Mouse (Mus musculus) limb, embryonic 14.5 days (tissue): ENCODE measurements around the gene Ppard. TPM values are rescaled to one million over a fixed set of nuclear protein-coding genes. Genes with fewer than 3 reads are reported as not detected.
A peak's percentile ranks its signal among the peaks of the same experiment; 100 is the strongest.

ENCODE experiments used
- ATAC-seq: fragments of 200-750 bp; cut with Nextera tagmentation; 2 replicates; pipeline ENCODE4 v1.8.0; 2017; ENCODE audit warnings: low read depth, moderate number of reproducible peaks, moderate TSS enrichment; ENCODE audit not compliant: low FRiP score
- DNase-seq: peaks from one replicate; pipeline ENCODE4 v3.0.0-alpha.2; 2015; ENCODE audit warnings: low spot score
- H3K27ac ChIP-seq: fragments of 300-500 bp; sonication (generic); replicated peaks from 2 replicates; pipeline ENCODE4 v1.5.1; 2014; ENCODE audit warnings: low read depth, mild to moderate bottlenecking, low read length, moderate library complexity, mixed read lengths
- H3K27me3 ChIP-seq: fragments of 300-500 bp; sonication (generic); 2 replicates; pipeline ENCODE4 v1.6.1; 2014; ENCODE audit warnings: low read length, mixed read lengths; ENCODE audit not compliant: control insufficient read depth, insufficient read depth
- H3K36me3 ChIP-seq: fragments of 300-500 bp; sonication (generic); 2 replicates; pipeline ENCODE4 v1.6.1; 2014; ENCODE audit warnings: mild to moderate bottlenecking, low read length, moderate library complexity, mixed read lengths; ENCODE audit not compliant: control insufficient read depth, insufficient read depth
- H3K4me1 ChIP-seq: fragments of 300-500 bp; sonication (generic); 2 replicates; pipeline ENCODE4 v1.6.1; 2014; ENCODE audit warnings: antibody characterized with exemption, low read length, mixed read lengths; ENCODE audit not compliant: control insufficient read depth, insufficient read depth
- H3K4me2 ChIP-seq: fragments of 300-500 bp; sonication (generic); replicated peaks from 2 replicates; pipeline ENCODE4 v1.6.1; 2014; ENCODE audit warnings: low read depth, mild to moderate bottlenecking, low read length, moderate library complexity; ENCODE audit not compliant: severe bottlenecking
- H3K4me3 ChIP-seq: fragments of 300-500 bp; sonication (generic); replicated peaks from 2 replicates; pipeline ENCODE4 v1.5.1; 2014; ENCODE audit warnings: low read length
- H3K9ac ChIP-seq: fragments of 300-500 bp; sonication (generic); 2 replicates; pipeline ENCODE4 v1.6.1; 2014; ENCODE audit warnings: mild to moderate bottlenecking, low read depth, low read length, moderate library complexity; ENCODE audit not compliant: severe bottlenecking
- H3K9me3 ChIP-seq: fragments of 300-500 bp; sonication (generic); 2 replicates; pipeline ENCODE4 v1.6.1; 2016; ENCODE audit warnings: low read length; ENCODE audit not compliant: control insufficient read depth
- POLR2A ChIP-seq: fragments of 200-500 bp; IDR thresholded peaks from 2 replicates; pipeline ENCODE4 v1.8.0; 2012; ENCODE audit warnings: inconsistent platforms, mild to moderate bottlenecking, moderate library complexity, borderline replicate concordance; ENCODE audit not compliant: insufficient read depth, insufficient read length; ENCODE audit errors: extremely low read depth
- WGBS: fragments of 180-500 bp; shearing (Covaris S2); extraction: QIAGEN DNeasy Blood & Tissue Kit; methylation state at CpG from one replicate; pipeline ENCODE4 v1.1.7; 2014; 5-methylcytosine and 5-hydroxymethylcytosine counted together
- polyA plus RNA-seq, 2 experiments: library from polyadenylated mRNA; depleted of rRNA in 1 of 2; stranded (reverse) in 1 of 2; unstranded in 1 of 2; fragments of >200 nt; fragmentation: Nextera tagmentation in 1 of 2; extraction: Ambion mirVana in 1 of 2; gene quantifications; 2 replicates each; pipeline versions ENCODE4 v1.2.1 to v1.2.3; 2012 to 2014

Ppard gene
- polyA plus RNA-seq, 2 experiments: 3.7 to 29.2 TPM

GRCm38 (mm10) chr17:28299669-28300320, 67.3 kb downstream of the Ppard start:
- no peak for ATAC-seq
- TF ChIP-seq POLR2A: no peak
- H3K4me1 ChIP-seq: peaks cover 3% of the 10 kb centered on the region; the same call in 1 of the 2 replicates
- no peak overlapping the region for H3K4me3 ChIP-seq
- 32% methylated on average over 10 of the region's 11 CpGs for WGBS
- H3K9me3 ChIP-seq: no peaks in the 10 kb centered on the region
- no peak overlapping the region for H3K27ac ChIP-seq
- H3K27me3 ChIP-seq: no peaks in the 10 kb centered on the region
- peak overlapping the region; percentile 36; the same call in 1 of the 2 replicates for H3K9ac ChIP-seq
- H3K36me3 ChIP-seq: peaks cover 34% of the 10 kb centered on the region
- no peak overlapping the region for H3K4me2 ChIP-seq
- DNase-seq: no peak

DNA sequence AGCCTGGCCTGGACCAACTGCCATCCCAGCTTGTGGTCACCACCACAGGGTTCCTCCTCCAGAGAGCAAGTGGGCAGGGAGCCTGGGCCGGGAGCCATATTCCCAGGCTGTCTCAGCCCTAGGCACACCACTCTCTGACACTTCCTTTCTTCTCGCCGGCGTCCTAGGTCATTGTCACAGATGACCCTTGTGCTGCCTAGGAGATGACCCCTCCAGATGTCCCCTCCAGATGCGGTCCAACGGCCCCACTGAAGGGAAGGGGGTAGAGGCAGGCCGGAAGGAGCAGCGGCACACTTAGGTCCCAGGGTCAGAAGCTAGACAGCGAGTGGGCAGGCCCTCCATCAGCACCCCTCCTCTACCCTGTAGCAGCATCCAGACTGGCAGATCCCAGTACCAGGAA, 67.8 kb downstream of the Ppard start:
- H3K4me2 ChIP-seq: no peak overlapping the region
- no peak for TF ChIP-seq POLR2A
- H3K4me1 ChIP-seq: no peaks in the 10 kb centered on the region
- DNase-seq (no peak), ATAC-seq (no peak)
- peaks cover 34% of the 10 kb centered on the region for H3K36me3 ChIP-seq
- H3K4me3 ChIP-seq: no peak overlapping the region
- no peaks in the 10 kb centered on the region for H3K9me3 ChIP-seq
- WGBS: 50% methylated on average over 9 of the region's 9 CpGs
- H3K9ac ChIP-seq: peak overlapping the region; percentile 36; the same call in 1 of the 2 replicates
- 0 out of 2 replicates have a peak overlapping the region, but pooled peaks have one; percentile 8 for H3K27ac ChIP-seq
- no peaks in the 10 kb centered on the region for H3K27me3 ChIP-seq

- ATAC-seq (no peak), DNase-seq (no peak)
- H3K36me3 ChIP-seq: peaks cover 29% of the 10 kb centered on the region
- H3K27me3 ChIP-seq: no peaks in the 10 kb centered on the region
- 0 out of 2 replicates have a peak overlapping the region, but pooled peaks have one; percentile 8 for H3K27ac ChIP-seq
- no peak overlapping the region for H3K9ac ChIP-seq
- no peaks in the 10 kb centered on the region for H3K9me3 ChIP-seq
- H3K4me3 ChIP-seq: no peak overlapping the region
- H3K4me2 ChIP-seq: no peak overlapping the region
- 67% methylated on average over 3 of the region's 3 CpGs for WGBS
- TF ChIP-seq POLR2A: no peak
- H3K4me1 ChIP-seq: no peaks in the 10 kb centered on the region
Observed at GRCm38 (mm10) chr17:28300850-28301249, 68.3 kb downstream of the Ppard start.

- Histone ChIP-seq H3K36me3 (no peaks in the 10 kb centered on the region), H3K9me3 (no peaks in the 10 kb centered on the region), H3K4me1 (peaks cover 5% of the 10 kb centered on the region), H3K4me2 (no peak overlapping the region), H3K4me3 (no peak overlapping the region), H3K27ac (no peak overlapping the region), H3K27me3 (no peaks in the 10 kb centered on the region), H3K9ac (no peak overlapping the region)
- no peak for TF ChIP-seq POLR2A
- 58% methylated on average over 10 of the region's 10 CpGs for WGBS
- DNase-seq (no peak), ATAC-seq (no peak)
Observed at GRCm38 (mm10) chr17:28305172-28305571, 72.7 kb downstream of the Ppard start.

- H3K4me1 ChIP-seq: peaks cover 5% of the 10 kb centered on the region
- no peaks in the 10 kb centered on the region for H3K36me3 ChIP-seq
- no peaks in the 10 kb centered on the region for H3K27me3 ChIP-seq
- H3K9ac ChIP-seq: no peak overlapping the region
- TF ChIP-seq POLR2A: no peak
- H3K4me2 ChIP-seq: 0 out of 2 replicates have a peak overlapping the region, but pooled peaks have one; percentile 16
- H3K9me3 ChIP-seq: no peaks in the 10 kb centered on the region
- no peak overlapping the region for H3K4me3 ChIP-seq
- WGBS: 14% methylated on average over 18 of the region's 18 CpGs
- DNase-seq: peak; percentile 92
- peak; percentile 27 for ATAC-seq
- H3K27ac ChIP-seq: no peak overlapping the region
Observed at GRCm38 (mm10) chr17:28308297-28309195, 76.0 kb downstream of the Ppard start.
